Mouse (Mus musculus) ovary, adult 18-20 months (tissue): Measurements from ENCODE around the gene Angel1.
A peak's percentile ranks its signal among the peaks of the same experiment; 100 is the strongest.

Source experiments
- DNase-seq: peaks from one replicate; pipeline ENCODE4 v3.0.0; 2022; ENCODE audit warnings: low spot score, mixed read lengths

The Angel1 gene

DNA sequence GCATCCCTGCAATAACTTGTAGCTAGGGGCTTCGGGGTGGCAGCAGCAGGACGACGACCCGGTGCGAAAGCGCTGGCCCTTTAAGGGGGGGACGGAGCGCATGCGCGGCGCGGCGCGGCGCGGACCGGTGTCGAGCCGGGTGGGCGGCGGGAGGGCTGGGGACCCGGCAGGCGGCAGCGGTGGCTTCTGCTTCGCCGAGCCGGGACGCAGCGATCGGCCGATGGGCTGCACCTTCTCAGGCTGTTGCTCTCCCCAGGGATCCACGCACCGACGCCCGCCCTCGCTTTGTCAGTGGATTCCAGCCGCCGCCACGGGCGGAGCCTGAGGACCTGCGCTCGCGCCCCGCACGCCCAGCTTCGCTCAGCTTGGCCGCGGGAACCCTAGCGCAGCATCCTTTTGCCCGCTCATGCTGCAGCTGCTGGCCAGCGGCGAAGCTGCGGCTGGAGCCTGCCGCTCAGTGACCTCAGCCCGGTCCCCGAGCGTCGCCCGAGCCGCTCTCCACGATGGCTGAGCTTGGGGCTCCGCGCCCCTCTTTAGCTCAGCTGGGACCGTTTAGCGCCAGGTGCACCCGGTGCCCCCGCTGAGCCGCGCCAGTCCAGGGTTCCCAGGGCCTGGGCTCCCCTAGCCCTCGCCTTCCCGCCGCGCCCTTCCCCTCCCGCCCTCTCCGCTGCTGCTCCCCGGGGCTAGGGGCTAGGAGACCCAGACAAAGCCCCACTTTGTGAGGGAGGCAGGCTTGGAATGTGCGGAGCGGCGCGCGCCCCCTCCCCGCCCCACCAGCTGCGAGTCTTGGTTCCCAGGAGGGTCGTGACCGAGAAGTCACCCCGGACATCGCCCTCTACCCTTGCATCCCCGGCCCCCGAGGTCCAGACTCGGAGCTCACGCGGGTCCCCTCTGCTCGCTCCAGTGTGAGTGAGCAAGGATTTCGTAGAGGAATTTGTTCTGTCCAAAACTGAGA is 47.4 kb downstream of the Angel1 start, which contains the start of gene Vash1:
Vash1 (plus strand) TSS at position 110 of the 955 bp plus-strand sequence.
- no peak for DNase-seq

GRCm38 (mm10) chr12:86672507-86672906 is 53.8 kb downstream of the Angel1 start:
- no peak for DNase-seq

- DNase-seq, result no peak
These were observed 54.2 kb downstream of the Angel1 start for GRCm38 (mm10) chr12:86672105-86672504.

DNA sequence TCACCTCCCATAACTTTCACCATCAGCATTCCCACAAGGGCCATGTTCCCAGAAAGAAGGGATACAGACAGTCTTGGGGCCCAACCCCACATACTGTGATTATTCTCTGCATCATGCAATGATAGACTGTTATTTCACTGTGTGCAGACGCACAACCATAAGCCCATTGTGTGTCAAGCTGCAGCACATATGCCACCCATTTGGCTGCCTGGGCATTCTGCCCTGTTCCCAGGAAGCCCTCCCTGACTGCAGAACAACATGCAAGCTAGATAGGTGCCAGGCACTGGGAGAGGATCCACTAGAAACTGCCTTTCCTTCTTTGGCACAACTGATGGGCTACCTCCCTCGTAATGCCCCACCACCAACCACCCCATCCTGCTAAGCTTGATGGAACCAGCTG is 57.9 kb downstream of the Angel1 start:
- DNase-seq, result no peak

- no peak for DNase-seq
These were observed 60.6 kb downstream of the Angel1 start for GRCm38 (mm10) chr12:86665656-86666055.

DNA sequence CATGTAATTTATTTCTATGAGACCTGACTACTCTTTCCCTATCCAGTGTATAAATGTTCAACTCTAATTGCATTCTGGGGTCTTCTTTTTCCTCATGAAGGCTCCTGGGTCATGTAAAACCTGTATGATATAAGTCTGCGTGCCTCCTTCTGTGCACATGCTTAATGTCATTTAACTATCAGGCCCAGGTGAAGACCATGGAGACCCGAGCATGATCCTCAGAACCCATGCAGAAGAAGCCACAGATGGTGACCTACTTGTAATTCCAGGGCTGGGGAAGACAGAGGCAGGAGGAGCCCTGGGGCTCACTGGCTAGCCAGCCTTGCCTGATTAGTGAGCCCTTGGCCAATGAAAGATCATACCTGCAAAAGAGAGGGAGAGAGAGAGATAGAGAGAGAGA is 65.8 kb downstream of the Angel1 start:
- DNase-seq, result no peak

GRCm38 (mm10) chr12:86659447-86659968 is 66.8 kb downstream of the Angel1 start:
- no peak for DNase-seq

DNA sequence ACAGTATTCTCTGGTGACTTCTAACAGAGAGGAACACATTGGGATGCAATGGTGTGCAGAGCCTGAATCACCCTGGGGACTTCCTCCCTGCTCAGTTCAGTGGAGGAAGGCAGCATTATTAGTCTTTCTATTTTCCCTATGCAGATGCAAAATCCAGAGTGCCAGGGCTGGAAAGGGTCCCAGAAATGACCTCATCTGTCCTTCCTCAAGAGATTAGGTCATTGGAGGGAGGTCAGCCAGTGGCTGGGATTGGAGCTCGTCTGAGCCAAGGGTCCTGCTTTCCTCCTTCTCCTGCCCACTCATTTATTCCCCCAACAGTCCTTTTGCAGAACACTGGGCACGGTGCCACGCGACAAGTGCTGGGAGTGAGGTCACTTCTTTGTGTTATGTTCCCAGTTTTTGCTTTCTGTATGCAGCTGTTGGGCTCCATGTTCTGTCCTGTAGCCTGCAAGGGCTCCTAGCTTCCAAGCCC is 73.7 kb downstream of the Angel1 start:
- DNase-seq, result peak; percentile 60

GRCm38 (mm10) chr12:86651301-86651860 is 74.9 kb downstream of the Angel1 start:
- DNase-seq, result no peak
